Mouse (Mus musculus) central nervous system, embryonic 18 days (tissue): Measurements from ENCODE around the gene Fam214a. TPM values are rescaled to one million over a fixed set of nuclear protein-coding genes. Genes with fewer than 3 reads are reported as not detected.

Experiments
- polyA plus RNA-seq: library from polyadenylated mRNA; depleted of rRNA; stranded (reverse); fragments of >200 nt; gene quantifications from 2 replicates; pipeline ENCODE4 v1.2.3, GENCODE M21; 2012; rRNA removed

Fam214a gene
- polyA plus RNA-seq = 19.9 and 21.5 TPM in 2 replicates

GRCm38 (mm10) chr9:74952756-74953247 lies at the start of gene Fam214a:
Fam214a (plus strand) TSS chr9:74952884.

GRCm38 (mm10) chr9:75037451-75038356 lies 85.0 kb downstream of the Fam214a start, which contains the start of gene Arpp19:
Arpp19 (plus strand) TSS chr9:75037614.

GRCm38 (mm10) chr9:75070457-75071028 lies 117.9 kb downstream of the Fam214a start, which contains the start of gene Myo5a:
Myo5a (plus strand) TSS chr9:75071015.

Other genes starting within 250 kb of the Fam214a start
- 0.97 and 1.2 TPM in 2 replicates for gene Onecut1, start 91.0 kb upstream of the Fam214a start, polyA plus RNA-seq
- 85.2 and 87.3 TPM in 2 replicates for gene Arpp19, start 84.7 kb downstream of the Fam214a start, polyA plus RNA-seq
- gene Myo5a, start 118.1 kb downstream of the Fam214a start, polyA plus RNA-seq = 56.5 and 56.7 TPM in 2 replicates